Mouse (Mus musculus): ENCODE results near the gene Prim2. TPM values are rescaled to one million over a fixed set of nuclear protein-coding genes. Genes with fewer than 3 reads are reported as not detected.
"Not testable (repeated sequence)": the region's sequence is repeated elsewhere in the genome, so short reads cannot be mapped to it uniquely, and the experiment has no call there.

Prim2 gene
- polyA plus RNA-seq, 1 experiment from 2014 or later, result 44.0 TPM

DNA sequence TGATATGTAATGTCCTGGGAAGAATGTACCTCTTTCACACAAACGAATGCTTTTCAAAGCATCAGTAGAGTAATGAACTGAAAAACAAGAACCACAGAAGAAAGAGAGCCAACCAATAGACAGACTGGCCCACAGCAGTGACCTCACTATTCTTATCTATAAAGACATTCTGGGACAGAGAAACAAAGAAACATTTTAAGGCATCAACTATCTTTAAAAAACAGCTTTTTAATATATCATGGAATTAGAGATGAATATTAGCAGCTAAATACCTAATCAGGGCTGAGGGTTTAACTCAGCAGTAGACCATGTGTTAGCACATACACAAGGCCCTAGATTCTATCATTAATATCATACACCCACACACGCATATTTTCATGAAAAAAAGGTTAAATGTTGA, 42.5 kb downstream of the Prim2 start:
- H3K4me1 ChIP-seq (ENCODE audit: control insufficient read depth, insufficient read depth, low read length), result no peaks in the 10 kb centered on the region
- H3K4me3 ChIP-seq (ENCODE audit: low read length), result no peak overlapping the region
- H3K27me3 ChIP-seq (ENCODE audit: control insufficient read depth, insufficient read depth, low read length), result no peaks in the 10 kb centered on the region
- no peaks in the 10 kb centered on the region for H3K9me3 ChIP-seq (ENCODE audit: control insufficient read depth, low read length)
- WGBS, result 89% methylated on average over 2 of the region's 2 CpGs
- H3K27ac ChIP-seq (ENCODE audit: low read depth, low read length), result no peak overlapping the region
- ATAC-seq (ENCODE audit: low FRiP score, low TSS enrichment), result no peak
- no peak overlapping the region for H3K9ac ChIP-seq (ENCODE audit: low read depth, low read length)
- peaks cover 25% of the 10 kb centered on the region; the same call in 1 of the 2 replicates for H3K36me3 ChIP-seq (ENCODE audit: control insufficient read depth, insufficient read depth, low read length)
- H3K4me2 ChIP-seq (replicated peaks; ENCODE audit: low read depth, low read length), result no peak overlapping the region

DNA sequence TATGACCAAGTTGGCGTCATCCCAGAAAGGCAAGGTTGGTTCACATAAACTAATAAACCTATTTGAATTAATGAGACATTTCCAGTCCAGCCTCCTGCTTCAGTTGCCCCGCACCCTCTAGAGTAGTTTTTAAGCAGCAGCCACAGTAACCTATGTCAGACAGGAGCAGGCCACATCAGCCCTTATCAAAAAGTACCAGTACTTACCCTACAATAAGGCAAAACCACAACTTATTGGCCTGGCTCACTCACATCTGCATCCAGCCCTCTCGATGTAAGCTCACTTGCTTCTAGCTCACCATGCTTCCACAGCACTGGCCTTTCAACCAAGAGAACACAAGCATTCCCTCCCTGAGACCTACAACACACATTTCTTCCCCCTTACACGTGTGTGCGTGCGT, 44.7 kb downstream of the Prim2 start:
- Histone ChIP-seq H3K9ac (ENCODE audit: low read depth, low read length) (no peak overlapping the region), H3K27me3 (ENCODE audit: control insufficient read depth, insufficient read depth, low read length) (no peaks in the 10 kb centered on the region), H3K36me3 (ENCODE audit: control insufficient read depth, insufficient read depth, low read length) (peaks cover 22% of the 10 kb centered on the region; the same call in 1 of the 2 replicates), H3K9me3 (ENCODE audit: control insufficient read depth, low read length) (no peaks in the 10 kb centered on the region), H3K27ac (ENCODE audit: low read depth, low read length) (no peak overlapping the region), H3K4me2 (replicated peaks; ENCODE audit: low read depth, low read length) (no peak overlapping the region), H3K4me1 (ENCODE audit: control insufficient read depth, insufficient read depth, low read length) (no peaks in the 10 kb centered on the region), H3K4me3 (ENCODE audit: low read length) (no peak overlapping the region)
- ATAC-seq (ENCODE audit: low FRiP score, low TSS enrichment), result no peak
- WGBS, result 96% methylated on average over 6 of the region's 6 CpGs

DNA sequence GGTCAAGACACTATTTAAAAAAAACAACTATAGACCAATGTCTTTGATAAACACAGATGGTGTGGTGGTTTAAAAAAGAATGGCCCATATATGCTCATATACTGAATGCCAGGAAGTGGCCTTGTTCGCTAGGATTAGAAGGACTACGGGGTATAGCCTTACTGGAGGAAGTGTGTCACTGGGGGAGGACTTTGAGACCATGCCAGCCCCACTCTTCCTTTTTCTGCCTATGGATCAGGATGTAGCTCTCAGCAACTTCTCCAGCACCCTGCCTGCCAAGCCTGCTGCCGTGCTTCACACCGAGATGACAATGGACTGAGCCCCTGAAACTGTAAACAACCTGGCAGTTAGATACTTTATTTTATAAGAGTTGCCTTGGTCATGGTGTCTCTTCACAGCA, 45.2 kb downstream of the Prim2 start:
- Histone ChIP-seq H3K9ac (ENCODE audit: low read depth, low read length) (no peak overlapping the region), H3K36me3 (ENCODE audit: control insufficient read depth, insufficient read depth, low read length) (peaks cover 18% of the 10 kb centered on the region; the same call in 1 of the 2 replicates), H3K4me3 (ENCODE audit: low read length) (no peak overlapping the region), H3K27me3 (ENCODE audit: control insufficient read depth, insufficient read depth, low read length) (no peaks in the 10 kb centered on the region), H3K4me1 (ENCODE audit: control insufficient read depth, insufficient read depth, low read length) (no peaks in the 10 kb centered on the region), H3K4me2 (replicated peaks; ENCODE audit: low read depth, low read length) (no peak overlapping the region), H3K27ac (ENCODE audit: low read depth, low read length) (no peak overlapping the region), H3K9me3 (ENCODE audit: control insufficient read depth, low read length) (no peaks in the 10 kb centered on the region)
- WGBS, result 88% methylated on average over 4 of the region's 4 CpGs
- no peak for ATAC-seq (ENCODE audit: low FRiP score, low TSS enrichment)

DNA sequence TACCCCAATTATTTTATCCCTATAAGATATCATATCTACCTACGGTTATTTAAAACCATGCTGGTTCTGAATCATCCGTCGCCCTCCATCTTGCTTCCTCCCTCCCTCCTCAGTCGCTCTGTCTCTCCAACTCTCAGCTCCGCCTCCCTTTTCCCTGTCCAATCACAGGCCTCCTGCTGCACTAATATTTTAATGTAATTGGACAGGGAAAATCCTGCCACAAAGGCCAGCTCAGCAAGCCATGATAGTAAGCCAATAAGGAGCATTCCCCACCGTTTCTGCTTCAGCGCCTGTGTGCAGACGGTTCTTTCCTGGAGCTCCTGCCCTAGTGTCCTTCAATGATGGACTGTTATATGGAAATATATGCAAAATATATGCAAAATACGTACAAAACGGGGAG, 47.8 kb downstream of the Prim2 start:
- H3K9me3 ChIP-seq (ENCODE audit: control insufficient read depth, low read length), result no peaks in the 10 kb centered on the region
- no peaks in the 10 kb centered on the region for H3K4me1 ChIP-seq (ENCODE audit: control insufficient read depth, insufficient read depth, low read length)
- no peak overlapping the region for H3K4me3 ChIP-seq (ENCODE audit: low read length)
- no peaks in the 10 kb centered on the region for H3K27me3 ChIP-seq (ENCODE audit: control insufficient read depth, insufficient read depth, low read length)
- H3K4me2 ChIP-seq (replicated peaks; ENCODE audit: low read depth, low read length), result no peak overlapping the region
- H3K27ac ChIP-seq (ENCODE audit: low read depth, low read length), result no peak overlapping the region
- peaks cover 9% of the 10 kb centered on the region; the same call in 1 of the 2 replicates for H3K36me3 ChIP-seq (ENCODE audit: control insufficient read depth, insufficient read depth, low read length)
- no peak for ATAC-seq (ENCODE audit: low FRiP score, low TSS enrichment)
- H3K9ac ChIP-seq (ENCODE audit: low read depth, low read length), result no peak overlapping the region
- WGBS, result 92% methylated on average over 10 of the region's 10 CpGs

DNA sequence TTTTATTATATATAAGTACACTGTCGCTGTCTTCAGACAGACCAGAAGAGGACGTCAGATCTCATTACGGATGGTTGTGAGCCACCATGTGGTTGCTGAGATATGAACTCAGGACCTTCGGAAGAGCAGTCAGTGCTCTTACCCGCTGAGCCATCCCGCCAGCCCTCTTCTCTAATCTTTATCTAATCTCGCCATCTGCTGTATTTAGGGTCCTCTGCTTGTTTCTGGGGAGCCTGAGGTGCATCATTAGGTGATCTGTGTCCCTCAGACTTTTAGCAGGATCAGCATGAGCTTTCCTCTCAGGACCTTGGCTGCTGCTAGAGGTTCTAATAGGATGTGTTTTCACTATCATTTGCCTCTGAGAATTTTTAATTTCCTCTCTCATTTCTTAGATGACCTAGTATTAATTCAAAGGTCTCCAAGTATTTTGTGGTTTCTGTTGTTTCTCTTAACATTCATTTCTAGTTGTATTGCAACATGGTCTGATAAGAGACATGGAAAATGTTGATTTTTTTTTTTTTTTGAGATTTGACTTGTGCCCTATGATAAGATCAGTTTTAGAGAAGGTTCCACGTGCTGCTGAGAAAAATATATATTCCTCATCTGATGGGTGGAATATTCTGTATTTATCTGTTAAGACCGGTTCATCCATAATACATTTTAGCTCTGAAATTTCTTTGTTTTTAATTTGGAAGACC, 49.4 kb downstream of the Prim2 start:
- H3K4me3 ChIP-seq (ENCODE audit: low read length), result no peak overlapping the region
- H3K4me1 ChIP-seq (ENCODE audit: control insufficient read depth, insufficient read depth, low read length), result no peaks in the 10 kb centered on the region
- H3K27me3 ChIP-seq (ENCODE audit: control insufficient read depth, insufficient read depth, low read length), result no peaks in the 10 kb centered on the region
- H3K27ac ChIP-seq (ENCODE audit: low read depth, low read length), result no peak overlapping the region
- peaks cover 5% of the 10 kb centered on the region; the same call in 1 of the 2 replicates for H3K36me3 ChIP-seq (ENCODE audit: control insufficient read depth, insufficient read depth, low read length)
- H3K9me3 ChIP-seq (ENCODE audit: control insufficient read depth, low read length), result no peaks in the 10 kb centered on the region
- H3K9ac ChIP-seq (ENCODE audit: low read depth, low read length), result no peak overlapping the region
- H3K4me2 ChIP-seq (replicated peaks; ENCODE audit: low read depth, low read length), result no peak overlapping the region
- 92% methylated on average over 9 of the region's 9 CpGs for WGBS
- ATAC-seq (ENCODE audit: low FRiP score, low TSS enrichment), result no peak

DNA sequence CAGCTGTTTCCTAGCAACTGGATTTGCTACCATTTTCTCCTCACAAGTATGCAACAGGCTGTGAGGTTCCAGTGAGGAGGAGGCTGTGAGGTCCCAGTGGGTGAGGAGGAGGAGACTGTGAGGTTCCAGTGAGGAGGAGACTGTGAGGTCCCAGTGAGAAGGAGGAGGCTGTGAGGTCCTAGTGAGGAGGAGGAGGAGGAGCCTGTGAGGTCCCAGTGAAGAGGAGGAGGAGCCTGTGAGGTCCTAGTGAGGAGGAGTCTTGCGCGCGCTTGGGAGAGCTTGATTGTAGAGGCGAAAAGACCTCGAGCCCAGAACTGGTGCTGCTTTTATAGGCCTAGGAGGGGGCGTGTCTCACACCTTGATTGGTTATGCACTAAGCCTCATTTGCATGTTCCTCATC, 53.0 kb downstream of the Prim2 start:
- not testable (repeated sequence) for H3K9me3 ChIP-seq (ENCODE audit: control insufficient read depth, low read length); H3K4me2 ChIP-seq (replicated peaks; ENCODE audit: low read depth, low read length); ATAC-seq (ENCODE audit: low FRiP score, low TSS enrichment); H3K27ac ChIP-seq (ENCODE audit: low read depth, low read length); H3K4me3 ChIP-seq (ENCODE audit: low read length); H3K27me3 ChIP-seq (ENCODE audit: control insufficient read depth, insufficient read depth, low read length); H3K9ac ChIP-seq (ENCODE audit: low read depth, low read length); H3K36me3 ChIP-seq (ENCODE audit: control insufficient read depth, insufficient read depth, low read length); H3K4me1 ChIP-seq (ENCODE audit: control insufficient read depth, insufficient read depth, low read length)
- 96% methylated on average over 5 of the region's 6 CpGs for WGBS

DNA sequence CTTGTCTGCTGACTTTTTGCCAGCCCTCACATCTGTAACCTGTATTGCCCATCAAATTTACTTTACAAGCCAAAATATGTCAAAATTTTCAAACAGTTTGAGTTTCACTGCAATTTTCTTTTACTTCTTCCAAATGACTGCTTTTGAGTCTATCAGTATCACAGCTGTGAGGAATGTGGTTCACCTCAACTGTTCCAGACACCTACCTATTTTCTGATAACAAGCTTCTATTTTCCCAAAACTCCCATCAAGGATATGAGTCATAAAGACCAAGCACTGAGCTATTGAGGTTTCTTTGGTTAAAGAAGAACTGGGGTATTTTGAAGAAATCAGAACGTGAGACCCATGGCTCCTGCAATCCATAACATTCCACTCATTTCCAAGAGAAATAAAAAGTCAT, 57.5 kb downstream of the Prim2 start:
- WGBS, result 81% methylated on average over 1 of the region's 1 CpGs
- H3K9me3 ChIP-seq (ENCODE audit: control insufficient read depth, low read length), result 0 out of 2 replicates have a peak, but pooled peaks cover 4% of the 10 kb centered on the region

DNA sequence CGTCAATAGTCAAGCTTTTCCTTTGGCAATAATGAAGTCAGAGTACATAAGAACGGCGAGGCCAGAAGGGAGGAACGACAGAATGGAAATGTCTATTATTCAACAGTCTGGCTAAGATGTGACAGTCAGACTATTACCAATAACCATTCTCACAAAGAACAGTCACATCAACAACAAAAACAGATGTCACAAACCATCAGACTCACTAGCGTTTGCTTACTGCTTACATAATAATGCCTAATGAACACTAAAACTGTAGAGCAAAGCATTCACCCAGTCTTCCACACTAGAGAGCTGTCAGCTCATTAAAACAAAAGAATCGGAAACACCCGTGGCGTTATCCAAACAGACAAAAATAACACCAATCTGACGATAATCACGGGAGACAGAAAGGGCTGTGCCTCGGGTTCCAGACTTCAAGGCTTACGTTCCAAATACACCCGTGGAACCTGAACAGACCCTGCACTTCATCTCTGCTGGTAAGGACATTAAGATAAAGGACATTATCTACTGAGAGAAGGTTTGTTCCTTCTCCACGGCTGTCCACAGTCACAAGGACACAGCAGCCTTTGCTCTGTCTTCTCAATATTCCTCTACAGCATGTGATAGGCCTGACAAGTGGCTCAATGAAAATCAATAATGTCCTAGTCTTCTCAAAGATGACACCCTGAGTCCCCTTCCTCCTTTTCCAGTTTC, 59.4 kb downstream of the Prim2 start:
- H3K4me3 ChIP-seq (ENCODE audit: low read length), result no peak overlapping the region
- WGBS, result 64% methylated on average over 14 of the region's 14 CpGs

More for the DNA sequence above, 57.5 kb downstream of the Prim2 start:
- H3K4me3 ChIP-seq (ENCODE audit: low read length), result no peak overlapping the region
- ATAC-seq (ENCODE audit: low FRiP score, low TSS enrichment), result no peak
- H3K36me3 ChIP-seq (ENCODE audit: control insufficient read depth, insufficient read depth, low read length), result no peaks in the 10 kb centered on the region
- no peak overlapping the region for H3K4me2 ChIP-seq (replicated peaks; ENCODE audit: low read depth, low read length)
- H3K27ac ChIP-seq (ENCODE audit: low read depth, low read length), result no peak overlapping the region
- no peaks in the 10 kb centered on the region for H3K4me1 ChIP-seq (ENCODE audit: control insufficient read depth, insufficient read depth, low read length)
- H3K27me3 ChIP-seq (ENCODE audit: control insufficient read depth, insufficient read depth, low read length), result no peaks in the 10 kb centered on the region
- no peak overlapping the region for H3K9ac ChIP-seq (ENCODE audit: low read depth, low read length)

DNA sequence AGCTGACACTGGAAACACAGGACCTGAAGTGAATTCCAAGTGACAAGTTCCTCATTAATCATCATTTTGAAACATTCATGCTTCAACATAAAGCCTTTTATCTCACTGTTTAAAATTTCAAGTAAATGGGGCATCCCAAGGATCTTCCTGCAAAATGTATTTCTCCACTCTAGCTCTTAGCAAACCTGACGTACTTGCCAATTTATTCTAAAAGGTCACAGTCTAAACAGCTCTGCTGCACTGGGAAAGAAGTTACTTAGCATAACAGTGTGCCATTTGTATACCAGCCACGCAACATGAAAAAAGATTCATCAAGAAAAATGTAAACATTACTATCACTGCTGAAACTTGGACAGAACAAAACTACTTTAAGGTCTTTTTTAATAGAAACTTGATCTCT, 61.5 kb downstream of the Prim2 start:
- Histone ChIP-seq H3K36me3 (ENCODE audit: control insufficient read depth, insufficient read depth, low read length) (no peaks in the 10 kb centered on the region), H3K9ac (ENCODE audit: low read depth, low read length) (no peak overlapping the region), H3K9me3 (ENCODE audit: control insufficient read depth, low read length) (0 out of 2 replicates have a peak, but pooled peaks cover 6% of the 10 kb centered on the region), H3K4me1 (ENCODE audit: control insufficient read depth, insufficient read depth, low read length) (no peaks in the 10 kb centered on the region), H3K27ac (ENCODE audit: low read depth, low read length) (no peak overlapping the region), H3K4me3 (ENCODE audit: low read length) (no peak overlapping the region), H3K27me3 (ENCODE audit: control insufficient read depth, insufficient read depth, low read length) (no peaks in the 10 kb centered on the region), H3K4me2 (replicated peaks; ENCODE audit: low read depth, low read length) (no peak overlapping the region)
- no peak for ATAC-seq (ENCODE audit: low FRiP score, low TSS enrichment)
- WGBS, result 83% methylated on average over 2 of the region's 2 CpGs

More for the DNA sequence above, 59.4 kb downstream of the Prim2 start:
- Histone ChIP-seq H3K4me1 (ENCODE audit: control insufficient read depth, insufficient read depth, low read length) (no peaks in the 10 kb centered on the region), H3K36me3 (ENCODE audit: control insufficient read depth, insufficient read depth, low read length) (no peaks in the 10 kb centered on the region), H3K9ac (ENCODE audit: low read depth, low read length) (no peak overlapping the region), H3K27me3 (ENCODE audit: control insufficient read depth, insufficient read depth, low read length) (no peaks in the 10 kb centered on the region), H3K4me2 (replicated peaks; ENCODE audit: low read depth, low read length) (no peak overlapping the region), H3K9me3 (ENCODE audit: control insufficient read depth, low read length) (0 out of 2 replicates have a peak, but pooled peaks cover 6% of the 10 kb centered on the region), H3K27ac (ENCODE audit: low read depth, low read length) (no peak overlapping the region)
- no peak for ATAC-seq (ENCODE audit: low FRiP score, low TSS enrichment)

All from kidney, embryonic 14.5 days (tissue).